Mouse (Mus musculus): ENCODE data around the gene Tiam1.

GRCm38 (mm10) chr16:90179892-90180291 is 36.3 kb upstream of the Tiam1 start:
- no peak for TF ChIP-seq GATA1 (IDR thresholded peaks at IDR 0.05; ENCODE audit: borderline replicate concordance, low read length)
- TF ChIP-seq FLI1 (IDR thresholded peaks at IDR 0.05; ENCODE audit: low read length) = no peak

Measured in megakaryocyte, embryonic 14.5 days (primary cell).